Mouse (Mus musculus): ENCODE data around the gene Fam189b. TPM values are rescaled to one million over a fixed set of nuclear protein-coding genes. Genes with fewer than 3 reads are reported as not detected.

Gene Fam189b
- total and polyA plus RNA-seq, 3 experiments: 3.9 to 18.0 (median 5.1) TPM

DNA sequence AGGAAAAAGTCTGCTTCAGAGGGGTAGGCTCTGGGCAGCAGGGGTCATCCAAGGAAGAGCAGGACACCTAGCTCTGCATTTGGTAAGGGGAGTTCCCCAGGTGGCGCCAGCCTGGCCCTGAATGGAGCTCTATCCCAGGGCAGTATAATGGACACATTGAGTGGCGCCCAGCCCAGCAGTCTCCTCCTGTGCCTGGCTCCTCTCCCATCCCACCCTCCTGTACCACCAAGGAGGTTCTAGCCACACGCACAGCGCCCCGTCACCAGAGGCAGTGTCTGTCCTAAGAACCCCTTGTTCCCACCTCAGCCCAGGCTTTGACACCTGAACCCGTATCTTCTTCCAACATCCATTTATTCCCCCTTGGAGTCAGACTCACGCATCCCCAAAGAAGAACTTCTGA, 26.8 kb downstream of the Fam189b start:
- Histone ChIP-seq H3K27ac (no peak overlapping the region), H3K4me3 (no peak overlapping the region), H3K9ac (ENCODE audit: low read depth, low read length) (no peak overlapping the region), H3K36me3 (ENCODE audit: control insufficient read depth, insufficient read depth, low read length) (no peaks in the 10 kb centered on the region), H3K27me3 (ENCODE audit: control insufficient read depth, insufficient read depth, low read length) (no peaks in the 10 kb centered on the region), H3K79me2 (replicated peaks; ENCODE audit: control insufficient read depth, insufficient read depth, low read length) (no peaks in the 10 kb centered on the region), H3K4me1 (ENCODE audit: control insufficient read depth, insufficient read depth, low read length) (no peaks in the 10 kb centered on the region; the same call in 1 of the 2 replicates)
- no peak for DNase-seq
- WGBS: 91% methylated on average over 7 of the region's 7 CpGs
- TF ChIP-seq CTCF (IDR thresholded peaks at IDR 0.05) (no peak), EP300 (IDR thresholded peaks at IDR 0.05; ENCODE audit: insufficient read depth, low read depth, low read length) (no peak), POLR2A (IDR thresholded peaks at IDR 0.05; ENCODE audit: insufficient read depth, low read depth, low read length) (no peak)
- intact Hi-C loops (cut with DNase I): loop anchor here (10.0 kb wide), 1 partner anchor 265 kb away; no protein-coding TSS in a partner anchor

DNA sequence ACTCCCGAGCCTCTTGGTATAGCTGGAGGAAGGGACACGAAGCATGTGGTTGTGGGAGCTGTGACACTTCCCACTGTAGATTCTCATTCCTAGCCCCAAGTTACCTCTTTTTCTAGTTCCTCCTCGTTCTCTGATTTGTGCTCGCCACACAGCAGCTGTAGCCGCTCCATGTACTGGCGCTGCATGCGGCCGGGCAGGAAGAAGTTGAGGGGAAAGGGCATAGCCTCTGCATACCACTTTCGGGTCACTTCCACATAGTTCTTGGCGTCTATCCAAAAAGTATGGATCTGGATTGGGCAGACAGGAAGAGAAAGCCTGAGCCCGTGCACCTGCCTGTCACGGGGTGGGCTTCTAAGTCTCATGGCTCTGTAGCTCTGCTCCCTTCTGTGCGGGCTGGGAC, 27.2 kb downstream of the Fam189b start:
- 48% methylated on average over 13 of the region's 13 CpGs for WGBS
- Histone ChIP-seq H3K27ac (no peak overlapping the region), H3K79me2 (replicated peaks; ENCODE audit: control insufficient read depth, insufficient read depth, low read length) (no peaks in the 10 kb centered on the region), H3K36me3 (ENCODE audit: control insufficient read depth, insufficient read depth, low read length) (no peaks in the 10 kb centered on the region), H3K9ac (ENCODE audit: low read depth, low read length) (no peak overlapping the region), H3K4me1 (ENCODE audit: control insufficient read depth, insufficient read depth, low read length) (no peaks in the 10 kb centered on the region; the same call in none of the 2 replicates), H3K4me3 (no peak overlapping the region), H3K27me3 (ENCODE audit: control insufficient read depth, insufficient read depth, low read length) (no peaks in the 10 kb centered on the region)
- TF ChIP-seq POLR2A (IDR thresholded peaks at IDR 0.05; ENCODE audit: insufficient read depth, low read depth, low read length) (no peak), EP300 (IDR thresholded peaks at IDR 0.05; ENCODE audit: insufficient read depth, low read depth, low read length) (no peak), CTCF (IDR thresholded peaks at IDR 0.05) (no peak)
- DNase-seq: peak in 1 of 2 experiments; percentile 21
- intact Hi-C loops (cut with DNase I): loop anchor here (10.0 kb wide), 1 partner anchor 265 kb away; no protein-coding TSS in a partner anchor

DNA sequence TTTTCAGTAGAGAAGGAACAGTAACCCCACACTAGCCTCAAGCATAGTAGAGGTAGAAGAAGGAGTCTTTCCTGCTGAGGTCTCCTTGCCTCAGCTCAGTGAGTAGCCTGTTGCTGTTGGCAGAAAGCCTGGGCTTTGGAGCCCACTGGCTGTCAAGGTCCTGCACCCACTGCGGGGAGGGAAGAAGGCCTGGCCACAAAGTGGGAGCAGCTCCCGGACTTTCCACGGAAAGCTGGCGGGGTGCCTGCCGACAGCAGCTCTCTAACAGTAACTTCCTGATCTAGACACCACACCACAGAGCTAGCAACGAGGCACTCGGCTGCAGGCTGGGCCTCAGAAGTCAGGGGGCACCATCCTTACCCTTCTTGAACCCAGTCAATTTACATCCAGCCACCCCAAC, 27.8 kb downstream of the Fam189b start:
- intact Hi-C loops (cut with DNase I): loop anchor here (10.0 kb wide), 1 partner anchor 266 kb away; no protein-coding TSS in a partner anchor

DNA sequence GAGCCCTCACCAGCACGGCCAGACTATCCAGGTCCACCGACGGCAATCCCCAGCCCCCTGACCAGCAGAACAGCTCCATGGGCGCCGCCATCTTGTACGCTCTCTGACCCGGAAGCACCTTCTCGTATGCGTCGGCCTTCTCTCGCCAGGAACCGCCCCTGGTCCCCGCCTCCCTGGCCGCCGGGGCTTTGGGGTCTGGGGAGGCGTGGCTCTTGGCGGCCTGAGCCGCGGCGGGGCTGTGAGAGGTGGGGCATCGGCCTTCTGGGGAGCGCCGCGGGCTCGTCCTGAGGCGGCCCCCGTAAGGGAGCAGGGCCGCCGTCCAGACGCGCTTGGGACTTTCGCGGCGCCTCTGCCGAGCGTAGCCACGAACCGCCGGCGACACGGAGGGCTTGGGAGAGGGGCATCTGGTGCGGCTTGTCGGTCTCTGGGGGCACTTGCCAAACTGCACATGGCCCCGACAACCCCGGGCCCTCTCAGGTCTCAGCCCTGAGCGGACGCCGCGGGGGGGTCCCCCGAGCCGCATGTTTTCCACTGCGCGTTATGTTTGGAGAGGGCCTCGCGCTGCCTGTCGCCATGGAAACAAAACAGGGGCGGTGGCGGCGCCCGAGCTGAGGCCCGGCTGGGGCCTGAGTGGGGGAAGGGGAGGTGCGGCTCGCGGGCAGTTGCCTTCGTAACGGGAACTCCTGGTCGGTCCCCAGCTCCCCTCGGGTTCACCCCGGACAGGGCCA, 31.0 kb downstream of the Fam189b start:
- TF ChIP-seq POLR2A (IDR thresholded peaks at IDR 0.05; ENCODE audit: insufficient read depth, low read depth, low read length) (peak; percentile 75), EP300 (IDR thresholded peaks at IDR 0.05; ENCODE audit: insufficient read depth, low read depth, low read length) (peak; percentile 45; the same call in 1 of the 2 replicates), CTCF (IDR thresholded peaks at IDR 0.05) (no peak)
- no peaks in the 10 kb centered on the region for H3K27me3 ChIP-seq (ENCODE audit: control insufficient read depth, insufficient read depth, low read length)
- H3K36me3 ChIP-seq (ENCODE audit: control insufficient read depth, insufficient read depth, low read length): no peaks in the 10 kb centered on the region
- DNase-seq: peak; percentile 96
- H3K9ac ChIP-seq (ENCODE audit: low read depth, low read length): peak overlapping the region; percentile 95
- peak overlapping the region; percentile 88 for H3K4me3 ChIP-seq
- no peaks in the 10 kb centered on the region for H3K79me2 ChIP-seq (replicated peaks; ENCODE audit: control insufficient read depth, insufficient read depth, low read length)
- peaks cover 5% of the 10 kb centered on the region for H3K4me1 ChIP-seq (ENCODE audit: control insufficient read depth, insufficient read depth, low read length)
- intact Hi-C loops (cut with DNase I): loop anchor here (2.0 to 10.0 kb wide), 5 partner anchors 17 to 269 kb away; partner anchors contain the start of genes Clk2 and Scamp3
- peak overlapping the region; percentile 88 for H3K27ac ChIP-seq
- under 1% methylated on average over 61 of the region's 69 CpGs for WGBS

More for the DNA sequence above, 27.8 kb downstream of the Fam189b start:
- Histone ChIP-seq H3K4me1 (ENCODE audit: control insufficient read depth, insufficient read depth, low read length) (peaks cover 4% of the 10 kb centered on the region), H3K9ac (ENCODE audit: low read depth, low read length) (no peak overlapping the region), H3K27me3 (ENCODE audit: control insufficient read depth, insufficient read depth, low read length) (no peaks in the 10 kb centered on the region), H3K79me2 (replicated peaks; ENCODE audit: control insufficient read depth, insufficient read depth, low read length) (no peaks in the 10 kb centered on the region), H3K27ac (no peak overlapping the region), H3K36me3 (ENCODE audit: control insufficient read depth, insufficient read depth, low read length) (no peaks in the 10 kb centered on the region), H3K4me3 (no peak overlapping the region)
- 13% methylated on average over 7 of the region's 7 CpGs for WGBS
- DNase-seq: peak in 1 of 2 experiments; percentile 52
- TF ChIP-seq EP300 (IDR thresholded peaks at IDR 0.05; ENCODE audit: insufficient read depth, low read depth, low read length) (no peak), CTCF (IDR thresholded peaks at IDR 0.05) (no peak), POLR2A (IDR thresholded peaks at IDR 0.05; ENCODE audit: insufficient read depth, low read depth, low read length) (no peak)

DNA sequence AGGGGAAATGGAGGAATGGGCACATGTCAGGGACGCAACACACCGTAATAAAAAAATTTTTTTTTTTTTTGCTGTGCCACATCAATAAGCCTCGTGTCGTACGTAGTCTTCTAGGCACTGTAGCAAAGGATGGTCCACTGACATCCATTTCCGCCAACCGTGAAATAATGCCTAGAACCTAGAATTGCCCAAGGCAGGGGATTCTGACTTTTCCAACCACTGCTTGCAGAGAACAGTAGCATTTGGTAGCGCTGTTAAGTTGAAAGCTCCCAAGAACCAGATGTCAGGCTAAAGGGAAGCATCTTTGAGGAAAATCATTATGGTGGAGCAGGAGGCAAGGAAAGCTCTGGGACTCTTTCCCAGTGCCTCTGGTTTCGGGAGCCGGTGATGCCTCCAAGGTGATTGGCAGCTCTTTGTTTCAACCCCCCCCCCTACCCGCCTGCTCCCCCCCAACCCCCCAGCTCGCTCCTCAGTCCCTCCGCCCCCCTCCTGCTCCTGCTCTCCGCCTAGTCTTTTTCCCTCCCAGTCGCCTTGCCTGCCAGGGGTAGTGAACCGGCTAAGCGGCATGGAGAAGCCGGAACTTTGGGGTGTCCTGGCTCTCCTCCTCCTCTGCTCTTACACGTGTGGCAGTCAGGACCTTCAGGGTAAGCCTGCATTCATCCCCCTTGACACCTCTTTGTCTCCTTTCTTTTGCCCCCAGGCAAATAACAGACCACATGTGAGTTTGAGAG, 31.9 kb downstream of the Fam189b start, which contains the start of gene Thbs3:
TSS of gene Thbs3 (plus strand) at position 500 of the 731 bp plus-strand sequence.
- Histone ChIP-seq H3K27ac (peak within 1 kb of the TSS; percentile 88), H3K4me1 (ENCODE audit: control insufficient read depth, insufficient read depth, low read length) (peaks cover 5% of the 10 kb centered on the region), H3K27me3 (ENCODE audit: control insufficient read depth, insufficient read depth, low read length) (no peaks in the 10 kb centered on the region), H3K4me3 (peak within 1 kb of the TSS; percentile 88), H3K36me3 (ENCODE audit: control insufficient read depth, insufficient read depth, low read length) (no peaks in the 10 kb centered on the region), H3K79me2 (replicated peaks; ENCODE audit: control insufficient read depth, insufficient read depth, low read length) (no peaks in the 10 kb centered on the region), H3K9ac (ENCODE audit: low read depth, low read length) (peak within 1 kb of the TSS; percentile 95)
- intact Hi-C loops (cut with DNase I): loop anchor here (2.0 to 10.0 kb wide), 4 partner anchors 18 to 270 kb away; partner anchors contain the start of gene Clk2
- WGBS: 3% methylated on average over 19 of the region's 19 CpGs
- peak; percentile 55 to 57 for DNase-seq
- TF ChIP-seq EP300 (IDR thresholded peaks at IDR 0.05; ENCODE audit: insufficient read depth, low read depth, low read length): no peak
- TF ChIP-seq POLR2A (IDR thresholded peaks at IDR 0.05; ENCODE audit: insufficient read depth, low read depth, low read length): no peak
- no peak for TF ChIP-seq CTCF (IDR thresholded peaks at IDR 0.05)
